Mouse (Mus musculus) liver, postnatal 0 days (tissue): ENCODE measurements around the gene Cep295.

ENCODE experiments used
- CTCF ChIP-seq: sonication (generic); IDR thresholded peaks from 2 replicates; pipeline ENCODE4 v1.5.1; 2016; ENCODE audit warnings: antibody characterized with exemption, low read depth
- EP300 ChIP-seq: IDR thresholded peaks from 2 replicates; pipeline ENCODE4 v1.6.1; 2016; ENCODE audit warnings: antibody characterized with exemption, low read depth, mild to moderate bottlenecking

DNA sequence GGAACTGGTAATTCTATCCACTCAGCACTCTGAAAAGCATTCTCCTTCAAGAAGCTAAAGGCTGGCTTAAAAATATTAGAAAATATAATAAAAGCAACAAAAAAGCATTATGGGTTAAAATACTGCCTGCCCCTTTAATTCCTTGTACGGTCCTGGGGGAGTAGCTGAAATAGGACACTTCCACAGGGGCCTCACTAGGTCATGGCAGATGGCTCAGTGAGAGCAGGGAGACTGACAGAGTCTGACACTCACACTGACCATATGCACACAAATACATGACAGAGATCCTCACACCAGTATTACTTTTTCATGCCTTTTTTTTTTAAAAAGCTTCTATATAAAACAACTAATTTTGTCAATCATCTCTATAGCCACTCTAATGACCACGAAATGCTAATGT lies 7.7 kb downstream of the Cep295 start:
- TF ChIP-seq CTCF, result no peak
- no peak for TF ChIP-seq EP300
